Comparison of ENCODE assay signal across 8 mouse cellular contexts in genomic region chr6:119107140-119107855, GRCm38 (mm10).
DNase-seq lines count a peak whose midpoint lies in the region; ATAC-seq lines count a peak whose summit lies in the region.

No protein-coding gene starts in this region.

- no peaks in the 10 kb centered on the region for H3K9me3 ChIP-seq in heart, embryonic 11.5 days (replicated peaks; ENCODE audit: control insufficient read depth, low read length)
- no peaks in the 10 kb centered on the region for H3K9me3 ChIP-seq in lung, embryonic 15.5 days

- 0 out of 2 replicates have a peak, but pooled peaks have one; percentile 22 for ATAC-seq in heart, embryonic 11.5 days (replicated peaks; ENCODE audit: insufficient number of reproducible peaks, low FRiP score, low TSS enrichment)
- ATAC-seq in lung, embryonic 15.5 days (ENCODE audit: borderline replicate concordance, extremely low read depth, low FRiP score, low TSS enrichment), result peak; percentile 33; the same call in 1 of the 2 replicates

- peaks cover 30% of the 10 kb centered on the region for H3K4me1 ChIP-seq in heart, embryonic 11.5 days (ENCODE audit: control insufficient read depth, insufficient read depth, low read length)
- peaks cover 26% of the 10 kb centered on the region for H3K4me1 ChIP-seq in lung, embryonic 15.5 days

- DNase-seq in thymus, postnatal 4 days, result peak; percentile 44
- no peak for DNase-seq in thymus, adult 18-20 months
- peak; percentile 82 for DNase-seq in embryo, embryonic 11 days
- DNase-seq in kidney, postnatal 14 days, result peak; percentile 60
- peak; percentile 74 to 75 for DNase-seq in right cerebral cortex, postnatal 10 days (ENCODE audit: low spot score in 2 of 2)
- no peak for DNase-seq in T-cell, adult 2 months (ENCODE audit: low spot score)

- H3K4me3 ChIP-seq in heart, embryonic 11.5 days (ENCODE audit: low read depth, low read length), result peak overlapping the region; percentile 60
- peak overlapping the region; percentile 68 for H3K4me3 ChIP-seq in lung, embryonic 15.5 days

- H3K36me3 ChIP-seq in heart, embryonic 11.5 days (ENCODE audit: control insufficient read depth, insufficient read depth, low read length), result no peaks in the 10 kb centered on the region
- no peaks in the 10 kb centered on the region for H3K36me3 ChIP-seq in lung, embryonic 15.5 days

- peak overlapping the region; percentile 98 for H3K4me2 ChIP-seq in heart, embryonic 11.5 days
- peak overlapping the region; percentile 92 for H3K4me2 ChIP-seq in lung, embryonic 15.5 days

- peak overlapping the region; percentile 77 for H3K9ac ChIP-seq in heart, embryonic 11.5 days (ENCODE audit: low read depth, low read length)
- H3K9ac ChIP-seq in lung, embryonic 15.5 days, result peak overlapping the region; percentile 65

- H3K27ac ChIP-seq in heart, embryonic 11.5 days (ENCODE audit: low read depth, low read length), result peak overlapping the region; percentile 29; the same call in 1 of the 2 replicates
- peak overlapping the region; percentile 84 for H3K27ac ChIP-seq in lung, embryonic 15.5 days

- H3K27me3 ChIP-seq in heart, embryonic 11.5 days (ENCODE audit: control insufficient read depth, insufficient read depth, low read length), result peaks cover 17% of the 10 kb centered on the region; the same call in 1 of the 2 replicates
- H3K27me3 ChIP-seq in lung, embryonic 15.5 days, result peaks cover 15% of the 10 kb centered on the region; the same call in 1 of the 2 replicates

- under 1% methylated on average over 66 of the region's 69 CpGs for WGBS in heart, embryonic 11.5 days (ENCODE audit: insufficient replicate concordance)
- under 1% methylated on average over 68 of the region's 69 CpGs for WGBS in lung, embryonic 15.5 days

Comparison
In these comparisons a context has a peak if more than half of its experiments do, and no peak if none do; other contexts are left out.
1. DNase-seq: peak in thymus, postnatal 4 days (single experiment), embryo, embryonic 11 days (single experiment), kidney, postnatal 14 days (single experiment) and right cerebral cortex, postnatal 10 days (2 of 2); none in thymus, adult 18-20 months (0 of 2) and T-cell, adult 2 months (single experiment).